In genomic region chr10:61155611-61156010, GRCm38 (mm10) we compare ENCODE assay signal across 39 mouse cellular contexts. TPM values are rescaled to one million over a fixed set of nuclear protein-coding genes. Genes with fewer than 3 reads are reported as not detected.
"Had no signal": no experiment of that assay in that cellular context is flagged by ENCODE, and none has a peak within 500 bp of the region (broad histone marks: within the 10 kb centered on the region; RNA-seq: fewer than 3 reads in every experiment).

No protein-coding gene starts in this region.

- H3K4me3 ChIP-seq: heart, embryonic 10.5 days; heart, embryonic 12.5 days; heart, embryonic 13.5 days; heart, embryonic 15.5 days; hindbrain, embryonic 10.5 days; hindbrain, embryonic 12.5 days; hindbrain, embryonic 13.5 days; hindbrain, embryonic 15.5 days; intestine, embryonic 15.5 days; kidney, embryonic 15.5 days; layer of hippocampus, adult 2 months; left cerebral cortex, adult 2 months had no signal

- H3K9me3 ChIP-seq: heart, embryonic 10.5 days; heart, embryonic 12.5 days; heart, embryonic 13.5 days; heart, embryonic 15.5 days; hindbrain, embryonic 10.5 days; hindbrain, embryonic 12.5 days; hindbrain, embryonic 13.5 days; hindbrain, embryonic 15.5 days; intestine, embryonic 15.5 days; kidney, embryonic 15.5 days had no signal

- ATAC-seq: hindbrain, embryonic 16.5 days; hindbrain, postnatal 0 days; inflammation-experienced regulatory T-cells, adult 6 months; intestine, embryonic 15.5 days; intestine, embryonic 16.5 days; intestine, postnatal 0 days had no signal

- H3K27me3 ChIP-seq: heart, embryonic 12.5 days; heart, embryonic 13.5 days; heart, embryonic 15.5 days; hindbrain, embryonic 12.5 days; hindbrain, embryonic 13.5 days; hindbrain, embryonic 15.5 days; intestine, embryonic 15.5 days; kidney, embryonic 15.5 days had no signal

- H3K9ac ChIP-seq: heart, embryonic 12.5 days; heart, embryonic 13.5 days; heart, embryonic 15.5 days; hindbrain, embryonic 12.5 days; hindbrain, embryonic 13.5 days; hindbrain, embryonic 14.5 days; hindbrain, embryonic 15.5 days; intestine, embryonic 15.5 days; kidney, embryonic 15.5 days had no signal

- DNase-seq: heart, postnatal 10 days; heart, postnatal 14 days; heart, postnatal 36 days; heart, postnatal 4 days; kidney, adult 11 months; kidney, adult 18-20 months; kidney, adult 2 months; kidney, adult 8-10 months; kidney, adult 9 months; kidney, postnatal 10 days; kidney, postnatal 14 days; kidney, postnatal 25 days; kidney, postnatal 36 days; kidney, postnatal 4 days; layer of hippocampus, adult 9-11 months; layer of hippocampus, postnatal 36 days had no signal

- H3K4me1 ChIP-seq: hindbrain, embryonic 10.5 days; hindbrain, embryonic 12.5 days; hindbrain, embryonic 13.5 days; hindbrain, embryonic 15.5 days; intestine, embryonic 15.5 days had no signal

- H3K4me2 ChIP-seq: heart, embryonic 11.5 days; heart, embryonic 12.5 days; heart, embryonic 13.5 days; heart, embryonic 15.5 days; hindbrain, embryonic 12.5 days; hindbrain, embryonic 13.5 days; hindbrain, embryonic 14.5 days; hindbrain, embryonic 15.5 days; intestine, embryonic 15.5 days; kidney, embryonic 15.5 days had no signal

- H3K36me3 ChIP-seq: heart, embryonic 10.5 days; heart, embryonic 12.5 days; heart, embryonic 13.5 days; heart, embryonic 15.5 days; hindbrain, embryonic 10.5 days; hindbrain, embryonic 12.5 days; hindbrain, embryonic 13.5 days; hindbrain, embryonic 15.5 days; intestine, embryonic 15.5 days; kidney, embryonic 15.5 days had no signal

- H3K27ac ChIP-seq: heart, embryonic 10.5 days; heart, embryonic 13.5 days; heart, embryonic 15.5 days; hindbrain, embryonic 10.5 days; hindbrain, embryonic 12.5 days; hindbrain, embryonic 13.5 days; hindbrain, embryonic 14.5 days; hindbrain, embryonic 15.5 days; hindbrain, postnatal 0 days; intestine, embryonic 15.5 days; kidney, embryonic 15.5 days; kidney, postnatal 0 days; layer of hippocampus, adult 2 months; left cerebral cortex, adult 2 months had no signal

RNA-seq across cellular contexts. Expression of gene Tbata, which starts 16.1 kb away (rescaled TPM):
- polyA plus RNA-seq: heart, embryonic 10.5 days; heart, embryonic 11.5 days; heart, embryonic 12.5 days; heart, embryonic 13.5 days; heart, embryonic 14.5 days; hindbrain, embryonic 13.5 days; hindbrain, embryonic 14.5 days; inflammation-experienced regulatory T-cells, adult 6 months; intestine, embryonic 14.5 days; intestine, embryonic 15.5 days; intestine, embryonic 16.5 days; intestine, postnatal 0 days; kidney, embryonic 14.5 days had no signal
